Mouse (Mus musculus): ENCODE data around the gene Ankrd1.
A peak's percentile ranks its signal among the peaks of the same experiment; 100 is the strongest.

The Ankrd1 gene

DNA sequence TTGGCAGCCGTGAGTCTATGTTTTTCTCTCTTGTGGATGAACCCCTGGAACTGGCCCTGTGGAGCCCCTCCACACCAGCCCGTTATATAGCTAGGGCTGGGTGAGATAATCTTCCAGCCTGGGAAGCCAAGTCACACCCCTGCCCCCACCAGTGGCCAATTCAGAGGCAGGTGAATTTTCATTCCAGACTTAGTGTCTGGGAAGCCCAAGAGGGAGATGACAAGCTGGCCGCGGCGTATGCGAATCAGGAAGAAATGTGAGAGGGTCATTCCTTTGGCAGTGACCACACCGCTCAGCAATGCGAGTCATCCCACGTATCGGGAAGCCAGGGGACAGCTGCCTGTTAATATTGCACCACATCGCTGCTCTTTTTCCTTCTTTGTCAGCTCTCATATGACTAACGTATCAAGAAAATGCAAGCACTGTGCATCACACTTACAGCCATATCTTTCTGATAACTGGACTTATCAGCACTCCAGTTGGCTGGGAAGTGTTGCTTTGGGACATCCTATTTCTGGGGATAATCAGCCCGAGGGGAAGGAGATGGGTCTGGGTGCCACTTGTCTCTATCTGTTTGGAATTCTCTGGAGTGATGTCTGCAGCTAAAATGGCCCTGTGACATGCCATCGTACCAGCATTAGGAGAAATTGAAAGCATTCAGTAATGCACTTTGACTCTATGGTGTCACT, at the start of gene Ankrd1:
Gene Ankrd1 (minus strand): TSS at position 317 of the 689 bp plus-strand sequence.
- DNase-seq (ENCODE audit: low spot score in 2 of 2) = no peak

DNA sequence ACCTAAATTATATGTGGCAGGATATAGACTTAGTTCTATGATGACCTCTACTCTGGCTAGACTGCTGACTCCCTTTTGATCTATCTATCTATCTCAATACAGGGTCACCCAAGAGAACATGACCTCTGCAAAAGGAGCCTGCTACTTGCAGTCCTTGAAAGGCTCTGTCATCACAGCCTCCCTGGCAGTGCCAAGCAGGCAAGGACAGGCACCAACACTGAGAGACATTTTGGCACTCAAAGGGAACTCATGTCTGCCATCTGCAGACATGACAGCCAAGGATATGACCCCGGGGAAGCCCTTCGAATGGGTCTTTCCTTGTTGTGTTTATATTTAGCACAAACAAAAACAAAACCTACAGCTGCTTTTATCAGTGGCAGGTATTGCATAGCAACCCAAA, 49.2 kb upstream of the Ankrd1 start:
- no peak for DNase-seq (ENCODE audit: low spot score in 2 of 2)

DNA sequence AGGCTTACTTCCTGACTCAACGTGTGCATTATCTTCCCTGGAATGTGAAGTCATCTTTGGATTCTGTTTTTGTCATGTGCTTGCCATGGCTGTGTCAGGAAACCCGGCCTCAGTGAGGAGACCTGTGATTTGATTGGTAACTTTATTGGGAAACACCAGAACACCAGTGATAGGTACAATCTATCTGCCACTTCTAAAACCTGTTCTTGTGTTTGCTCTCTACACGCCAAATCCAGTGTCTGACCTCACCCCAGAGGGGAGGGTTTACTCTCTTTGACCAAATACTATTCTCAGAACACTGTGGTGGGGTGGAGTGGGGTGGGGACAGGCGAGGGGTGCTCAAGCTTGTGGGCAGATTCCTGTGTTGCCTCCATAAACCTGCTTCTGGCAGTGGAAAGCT, 48.2 kb upstream of the Ankrd1 start:
- no peak for DNase-seq (ENCODE audit: low spot score in 2 of 2)

DNA sequence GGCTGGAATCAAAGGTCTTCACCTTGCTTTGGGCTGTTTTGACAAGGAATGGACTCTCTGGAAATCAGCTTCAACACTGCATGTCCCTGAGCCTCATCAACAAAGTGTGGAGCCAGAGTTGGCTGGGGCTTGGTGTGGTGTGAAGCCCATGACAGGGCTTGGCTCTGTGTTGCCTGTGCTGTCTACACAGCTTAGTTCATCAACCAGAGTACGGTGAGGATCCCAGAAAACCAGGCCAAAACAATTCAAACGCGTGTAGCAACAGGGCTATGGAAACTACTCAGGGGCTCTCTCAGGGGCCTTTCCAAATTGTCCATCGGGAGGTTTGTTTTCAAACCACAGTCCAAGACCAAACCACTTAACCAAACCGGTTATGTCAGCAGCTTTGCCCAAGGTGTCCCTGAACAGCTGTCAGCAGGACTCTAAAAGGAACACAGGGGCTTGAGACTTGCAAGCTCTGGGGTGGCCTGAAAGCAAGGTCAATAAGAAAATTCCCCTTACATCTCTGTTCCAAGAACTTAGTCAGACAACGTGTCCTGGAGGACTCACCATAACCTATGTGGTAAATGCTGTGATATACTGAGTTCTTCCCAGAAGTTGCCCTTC, 47.5 kb upstream of the Ankrd1 start:
- DNase-seq (ENCODE audit: low spot score in 2 of 2) = no peak

DNA sequence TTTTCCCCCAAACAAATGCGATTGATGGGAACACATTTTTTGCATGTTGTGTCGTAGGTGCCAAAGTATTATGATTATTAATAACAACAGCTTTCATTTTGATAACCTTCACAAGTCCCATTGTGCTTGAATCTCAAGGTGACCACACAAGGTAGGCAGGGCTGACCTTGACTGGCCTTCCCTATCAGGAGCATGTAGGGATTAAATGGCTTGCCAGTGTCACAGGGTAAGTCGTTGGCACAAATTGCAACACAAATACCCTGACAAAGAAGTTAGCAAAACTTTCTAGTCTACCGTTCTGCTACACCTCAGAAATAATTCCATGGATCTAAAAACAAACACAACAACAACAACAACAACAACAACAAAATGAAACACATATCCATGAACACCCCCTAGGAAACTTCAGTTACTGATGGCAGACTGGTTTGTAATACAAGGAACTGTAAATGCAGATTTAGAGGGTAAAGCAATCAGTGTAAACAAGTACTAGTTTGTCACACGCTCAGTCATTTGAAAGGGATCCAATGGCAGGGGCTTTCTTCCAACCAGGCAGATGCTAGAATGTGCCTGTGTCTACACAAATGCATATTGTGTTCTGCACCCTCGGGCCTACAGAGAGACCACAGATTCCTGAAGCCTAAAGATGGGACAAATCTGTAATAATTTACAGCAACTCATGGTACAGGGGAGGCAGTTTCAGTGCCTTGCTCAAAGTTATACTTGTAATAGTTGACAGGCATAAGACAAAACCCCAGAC, 46.7 kb upstream of the Ankrd1 start:
- DNase-seq (ENCODE audit: low spot score in 2 of 2) = no peak

DNA sequence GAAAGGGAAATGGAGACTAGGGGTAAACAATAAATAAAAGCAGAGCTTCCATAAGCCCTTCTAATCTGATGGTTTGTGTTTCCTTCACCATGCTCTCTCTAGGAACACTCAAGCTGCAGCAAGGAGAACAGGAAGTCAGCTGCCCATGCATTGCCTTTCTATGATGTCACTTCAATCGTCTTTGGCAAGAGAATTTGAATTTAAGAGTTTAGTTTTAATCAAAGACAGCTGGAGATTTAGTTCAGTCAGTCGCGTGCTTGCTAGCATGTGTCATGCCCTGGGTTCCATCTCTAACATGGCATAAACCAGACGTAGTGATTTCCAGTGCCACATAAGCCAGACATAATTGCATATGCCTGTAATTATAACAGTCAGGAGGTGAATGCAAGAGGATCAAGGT, 45.5 kb upstream of the Ankrd1 start:
- no peak for DNase-seq (ENCODE audit: low spot score in 2 of 2)

DNA sequence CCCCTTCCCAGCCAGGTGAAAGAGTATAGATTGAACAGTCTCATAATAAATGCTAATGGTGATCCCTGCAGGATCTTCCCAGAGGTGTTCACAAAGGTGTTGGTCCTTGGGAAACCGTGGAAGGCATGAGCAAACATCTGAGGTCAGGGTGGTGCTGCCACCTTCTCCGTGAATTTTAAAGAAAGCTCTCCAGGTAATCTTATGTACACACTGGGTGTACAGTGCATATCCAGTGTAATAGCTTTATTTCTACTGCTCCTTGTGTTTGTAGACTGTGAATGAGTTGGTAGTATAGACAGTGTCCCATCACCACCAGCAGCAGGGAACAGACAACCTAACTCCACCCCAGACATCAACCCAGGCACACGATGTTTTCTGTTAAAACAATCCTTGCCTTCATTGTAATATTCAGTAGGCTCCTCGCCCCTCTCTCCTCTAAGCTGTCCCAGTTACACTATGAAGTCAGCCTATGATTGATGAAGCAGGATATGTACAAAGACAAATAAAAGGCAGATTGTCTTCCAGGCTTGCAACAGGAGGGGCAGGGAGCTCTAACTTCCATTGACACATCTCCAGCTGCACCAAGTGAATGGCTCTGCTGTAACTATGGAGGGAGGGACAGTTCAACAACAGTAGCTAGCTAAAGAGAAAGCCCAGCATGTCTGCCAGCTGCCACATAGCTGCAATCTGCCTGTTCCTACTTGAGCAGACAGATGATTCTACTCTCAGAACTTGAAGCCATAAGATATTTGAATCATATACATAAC, 30.5 kb upstream of the Ankrd1 start:
- peak in 1 of 2 experiments; percentile 3 for DNase-seq (ENCODE audit: low spot score in 2 of 2)

DNA sequence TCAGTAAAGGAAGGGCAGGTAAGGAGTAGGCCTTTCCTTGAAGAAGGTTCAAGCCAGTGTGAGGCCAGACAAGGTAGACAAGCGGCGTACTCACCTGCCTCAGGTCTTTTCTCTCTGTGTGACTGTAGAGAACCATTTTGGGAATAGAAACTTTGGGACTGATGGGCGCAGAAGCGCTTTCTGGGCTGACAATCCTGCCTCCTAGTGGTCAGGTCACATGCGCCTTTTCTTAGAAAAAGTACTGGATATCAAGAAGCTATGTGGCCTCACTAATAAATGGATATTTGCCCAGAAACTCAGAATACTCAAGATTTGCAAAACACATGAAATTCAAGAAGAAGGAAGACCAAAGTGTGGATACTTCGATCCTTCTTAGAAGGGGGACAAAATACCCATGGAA, 28.7 kb upstream of the Ankrd1 start:
- DNase-seq (ENCODE audit: low spot score in 2 of 2) = no peak

DNA sequence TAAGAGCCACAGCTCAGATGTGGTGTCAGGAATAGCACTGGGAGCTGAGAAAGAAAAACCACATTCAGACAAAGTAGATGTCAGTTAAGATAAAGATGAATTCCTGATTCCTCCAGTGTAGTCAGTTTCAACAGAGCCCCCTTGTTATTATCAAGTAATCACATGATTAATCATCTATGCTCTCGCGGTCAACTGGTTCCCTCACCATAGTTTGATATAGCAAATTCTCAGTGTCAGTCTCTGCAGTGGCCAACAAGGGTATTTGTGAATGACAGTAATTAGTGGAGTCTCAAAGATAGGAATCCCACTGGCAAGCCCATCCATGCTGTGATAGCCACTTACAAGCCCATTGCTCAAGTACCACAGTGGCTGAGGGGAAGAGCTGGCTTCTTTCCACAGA, 23.7 kb upstream of the Ankrd1 start:
- no peak for DNase-seq (ENCODE audit: low spot score in 2 of 2)

DNA sequence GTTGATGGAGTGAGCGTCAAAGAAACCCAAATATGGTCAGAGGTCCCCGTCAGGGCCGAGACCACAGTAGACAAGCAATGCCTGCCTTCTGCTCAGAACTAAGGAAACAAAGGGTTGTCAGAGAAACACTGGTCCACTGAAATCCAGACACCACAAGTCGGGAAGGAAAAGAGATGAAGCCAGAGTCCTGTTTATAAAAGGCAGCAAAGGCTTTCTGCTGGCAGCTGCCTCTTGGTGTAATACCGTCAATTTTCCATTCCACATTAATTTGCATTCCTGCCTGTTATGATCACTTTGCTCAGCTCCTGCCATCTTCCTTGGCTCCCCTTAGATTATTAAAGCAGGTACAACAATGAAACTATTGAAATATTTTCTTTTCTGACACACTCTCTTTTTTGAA, 13.8 kb upstream of the Ankrd1 start:
- DNase-seq (ENCODE audit: low spot score in 2 of 2) = no peak

DNA sequence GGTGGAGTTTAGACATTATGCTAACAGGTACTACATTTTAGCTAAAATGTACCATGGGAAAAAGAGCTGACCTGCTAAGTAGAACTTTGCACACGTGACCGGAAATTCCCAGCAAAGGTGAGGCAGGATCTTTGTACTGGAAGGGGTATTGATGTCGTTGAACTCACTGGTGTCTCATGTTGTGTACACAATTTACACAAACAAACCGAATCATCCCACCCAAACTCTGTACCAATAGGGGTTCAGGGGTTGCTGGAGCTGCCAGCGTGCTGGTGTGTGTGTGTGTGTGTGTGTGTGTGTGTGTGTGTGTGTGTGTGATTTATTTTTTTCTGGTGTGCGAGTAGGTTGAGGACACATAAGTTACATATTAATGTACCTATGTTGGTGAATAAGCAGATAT, 13.2 kb upstream of the Ankrd1 start:
- no peak for DNase-seq (ENCODE audit: low spot score in 2 of 2)

DNA sequence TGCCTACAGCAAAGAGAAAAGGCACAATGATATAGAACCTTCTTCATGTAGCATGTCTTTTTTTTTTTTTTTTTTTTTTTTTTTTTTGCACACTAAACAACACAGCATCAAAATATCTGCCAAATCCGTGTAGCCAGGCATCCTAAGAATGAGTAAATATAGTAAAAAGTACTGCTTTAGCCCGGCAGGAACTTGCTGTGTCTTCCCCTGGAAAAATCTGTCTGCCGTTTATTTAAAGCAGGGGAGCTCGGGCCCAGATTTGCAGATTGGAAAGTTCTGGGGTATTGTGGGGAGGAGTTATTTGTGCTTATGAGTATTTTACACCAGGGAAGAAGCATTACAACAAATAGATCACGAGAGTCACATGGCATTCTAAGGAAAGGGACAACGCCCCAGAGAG, 12.1 kb upstream of the Ankrd1 start:
- no peak for DNase-seq (ENCODE audit: low spot score in 2 of 2)

DNA sequence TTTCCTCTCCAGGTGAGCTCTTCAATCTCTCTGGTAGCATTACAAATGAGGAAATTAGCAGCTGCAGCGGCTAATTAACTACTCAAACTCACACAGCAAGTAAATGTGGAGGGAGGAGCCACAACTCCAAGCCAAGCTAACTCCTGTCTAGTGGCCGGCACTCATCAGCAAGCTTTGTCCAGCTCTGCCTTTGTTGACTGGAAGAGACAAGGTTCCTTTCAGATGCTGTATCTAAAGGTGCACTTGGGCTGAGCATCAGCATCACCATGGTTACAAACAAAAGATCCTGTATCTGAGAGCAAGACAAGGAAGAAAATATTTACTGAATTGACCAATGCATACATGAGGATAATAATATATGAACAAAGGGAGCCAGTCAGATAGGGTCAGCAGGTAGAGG, 10.3 kb upstream of the Ankrd1 start:
- DNase-seq (ENCODE audit: low spot score in 2 of 2) = no peak

DNA sequence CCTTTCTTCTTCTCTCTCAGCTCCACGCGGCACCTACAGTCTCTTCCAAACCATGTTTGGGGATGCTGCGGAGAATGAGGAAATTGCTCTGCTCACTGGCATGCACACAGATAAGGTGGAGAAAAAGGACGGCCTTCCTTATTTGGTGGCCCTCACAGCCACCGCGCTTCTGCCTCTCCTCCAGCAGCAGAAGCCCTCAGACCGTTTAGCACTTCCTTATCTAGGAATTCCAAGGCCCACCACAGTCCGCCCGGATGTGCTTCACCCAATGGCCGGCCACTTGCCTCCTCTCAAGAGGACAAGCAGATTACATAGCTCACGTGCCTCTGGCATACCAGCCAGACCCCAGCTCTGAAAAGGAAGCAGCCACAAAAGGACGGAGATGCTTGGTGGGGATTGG, 9.7 kb upstream of the Ankrd1 start:
- DNase-seq (ENCODE audit: low spot score in 2 of 2) = no peak

DNA sequence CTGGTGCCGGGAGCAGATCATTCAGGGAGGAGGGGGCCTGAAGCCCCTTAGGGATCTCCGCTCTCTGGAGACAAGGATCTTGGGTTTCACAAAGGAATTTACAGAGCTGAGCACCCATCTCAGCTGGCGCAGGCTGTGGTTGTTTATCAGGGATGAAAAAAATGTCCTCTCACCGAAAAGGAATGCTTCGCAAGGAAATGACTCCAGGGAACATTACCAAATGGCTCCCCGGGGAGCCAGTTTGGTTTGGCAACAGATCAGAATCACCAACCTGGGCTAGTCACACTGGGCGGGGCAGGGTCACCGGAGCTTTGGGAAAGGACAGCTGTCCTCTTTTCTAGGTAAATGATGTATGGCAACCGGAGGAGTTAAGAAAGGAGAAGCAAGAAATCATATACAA, 9.3 kb upstream of the Ankrd1 start:
- DNase-seq (ENCODE audit: low spot score in 2 of 2) = no peak

DNA sequence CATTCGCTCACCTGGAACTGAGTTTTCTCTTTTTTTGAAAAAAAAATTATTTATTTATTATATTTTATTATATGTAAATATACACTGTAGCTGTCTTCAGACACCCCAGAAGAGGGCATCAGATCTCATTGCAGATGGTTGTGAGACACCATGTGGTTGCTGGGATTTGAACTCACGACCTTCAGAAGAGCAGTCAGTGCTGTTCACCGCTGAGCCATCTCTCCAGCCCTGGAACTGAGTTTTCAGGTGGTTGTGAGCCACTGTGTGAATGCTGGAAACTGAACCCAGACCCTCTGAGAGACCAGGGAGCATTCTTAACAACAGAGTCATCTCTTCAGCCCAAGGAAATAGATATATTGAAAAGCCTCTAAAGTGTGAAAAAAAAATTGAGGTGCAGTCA, 8.5 kb upstream of the Ankrd1 start:
- DNase-seq (ENCODE audit: low spot score in 2 of 2) = no peak

DNA sequence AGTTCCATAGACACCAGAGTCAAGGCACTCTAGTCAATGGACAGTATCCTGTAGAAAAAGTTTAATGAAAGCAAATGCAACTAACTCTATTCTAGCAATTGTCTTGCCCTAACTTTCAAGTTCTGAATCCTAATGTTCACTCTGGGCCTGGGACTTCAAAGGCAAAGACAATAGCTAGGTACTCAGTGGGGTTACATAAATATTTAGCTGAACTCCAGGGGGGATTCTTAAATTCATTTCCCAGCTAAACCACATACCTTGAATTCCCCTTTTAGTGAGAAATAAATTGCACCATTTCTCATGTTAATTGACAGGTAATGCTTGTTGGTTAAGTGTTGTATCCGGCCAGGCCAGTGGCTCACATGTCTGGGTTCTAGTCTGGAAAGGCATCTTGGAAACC, 4.3 kb upstream of the Ankrd1 start:
- no peak for DNase-seq (ENCODE audit: low spot score in 2 of 2)

DNA sequence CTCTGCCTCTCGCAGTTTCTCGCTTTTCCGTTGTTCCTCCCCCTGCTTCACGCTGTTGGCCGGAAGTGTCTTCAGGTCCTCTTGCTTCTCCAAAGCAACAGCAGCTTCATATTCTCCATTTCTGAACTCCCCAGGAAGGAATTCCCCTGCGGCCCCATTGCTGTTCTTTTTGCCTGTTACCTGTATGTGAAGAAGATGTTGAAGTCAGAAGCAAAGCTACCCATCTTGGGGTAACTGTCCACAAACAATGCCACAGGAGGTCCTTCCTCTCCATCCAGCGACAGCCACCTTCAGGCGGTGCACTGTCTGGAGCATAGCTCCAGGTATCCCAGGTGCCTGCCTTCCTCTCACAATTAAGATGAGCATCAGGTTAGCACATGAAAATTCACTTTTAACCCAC, 680 bp downstream of the Ankrd1 start:
- DNase-seq (ENCODE audit: low spot score in 2 of 2) = no peak

DNA sequence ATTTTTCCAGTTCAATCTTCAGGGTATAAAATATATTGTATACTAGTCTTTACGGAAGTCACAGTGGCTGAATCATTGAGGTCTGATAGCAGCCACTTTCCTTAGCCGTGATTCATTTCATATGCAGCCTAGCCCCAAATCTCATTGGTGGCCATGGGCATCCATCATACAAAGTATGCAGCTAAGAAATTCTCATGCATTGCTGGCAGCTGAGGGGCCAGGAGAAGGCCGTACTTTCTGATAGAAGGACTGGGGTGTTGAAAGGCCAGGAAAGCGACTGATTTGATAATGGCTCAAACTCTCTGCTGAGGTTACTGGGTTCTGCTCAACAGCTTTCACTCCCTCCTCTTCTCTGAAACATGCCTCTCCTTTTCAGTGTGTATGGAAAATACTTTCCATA, 3.7 kb downstream of the Ankrd1 start:
- no peak for DNase-seq (ENCODE audit: low spot score in 2 of 2)

DNA sequence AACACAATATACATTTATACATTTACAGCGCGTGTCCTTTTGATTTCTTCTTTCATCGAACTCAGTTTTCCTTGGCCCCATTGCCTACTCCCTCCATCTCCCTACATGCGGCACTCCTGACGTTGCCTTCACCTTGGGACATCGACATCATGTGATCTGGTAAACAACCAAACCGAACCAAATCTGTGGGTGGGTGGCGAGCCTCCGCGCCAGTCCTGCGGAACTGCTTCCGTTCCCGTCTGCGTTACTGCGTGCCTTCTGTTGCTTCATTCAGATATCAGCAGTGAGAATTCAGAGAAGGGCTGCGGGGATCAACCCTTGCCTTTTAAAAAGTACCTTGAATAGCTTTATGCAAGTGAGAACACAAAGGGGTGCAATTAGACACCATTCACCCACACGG, 7.9 kb downstream of the Ankrd1 start:
- DNase-seq (ENCODE audit: low spot score in 2 of 2) = peak; percentile 22 to 27

DNA sequence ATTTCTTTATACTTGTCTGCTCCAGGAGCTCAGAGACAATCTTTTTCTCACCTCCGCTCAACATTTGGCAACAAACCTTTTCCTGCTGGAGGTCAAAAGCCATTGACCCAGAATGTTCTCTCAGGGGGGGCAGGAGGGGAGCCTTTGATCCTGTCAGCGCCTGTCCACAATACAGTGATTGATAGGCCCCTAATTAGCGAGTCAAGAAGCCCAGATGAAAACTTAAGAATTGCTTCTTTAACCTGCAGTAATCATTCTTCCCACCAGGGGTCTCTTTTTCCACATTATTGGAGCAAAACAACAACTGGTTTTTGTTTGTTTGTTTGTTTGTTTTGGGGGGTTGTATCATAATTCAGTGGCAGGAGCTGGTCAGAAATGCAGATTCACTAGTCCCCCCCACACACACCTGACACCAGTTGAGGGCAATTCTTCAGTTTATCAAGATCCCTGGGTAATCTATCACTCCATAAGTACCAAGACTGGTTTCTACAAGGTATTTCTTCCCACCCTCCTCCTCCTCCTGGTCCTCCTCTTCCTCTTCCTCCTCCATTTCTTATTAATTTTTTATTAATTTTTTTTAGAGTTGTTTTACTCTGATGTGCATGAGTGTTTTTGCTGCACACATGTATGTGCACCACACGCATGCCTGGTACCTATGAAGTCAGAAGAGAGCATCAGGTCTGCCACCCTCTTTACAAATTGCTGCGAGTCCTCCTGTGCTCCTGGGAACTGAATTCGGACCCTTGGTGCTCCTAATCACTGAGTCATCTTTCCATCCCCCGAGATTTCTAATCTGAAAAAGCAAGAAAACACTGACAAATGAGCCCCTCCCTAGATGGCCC, 8.6 kb downstream of the Ankrd1 start:
- DNase-seq (ENCODE audit: low spot score in 2 of 2) = no peak

DNA sequence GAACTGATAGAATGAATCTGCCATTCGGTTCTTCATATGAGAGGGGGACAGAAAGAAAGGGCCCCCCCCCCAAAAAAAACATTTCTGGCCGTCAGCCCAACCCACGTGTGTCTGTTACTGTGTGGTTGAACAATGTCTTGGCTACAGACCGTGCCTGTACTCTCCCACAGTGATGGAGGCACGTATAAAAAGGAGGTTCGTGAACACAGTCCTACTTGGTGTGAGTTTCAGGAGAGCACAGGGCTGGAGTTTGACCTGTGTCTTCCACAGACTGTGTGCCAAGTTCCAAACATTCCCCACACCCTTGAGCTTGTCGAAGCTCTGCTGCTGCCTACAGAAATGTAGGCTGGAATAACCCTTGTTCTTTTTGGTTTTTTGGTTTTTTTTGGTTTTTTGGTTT, 9.4 kb downstream of the Ankrd1 start:
- no peak for DNase-seq (ENCODE audit: low spot score in 2 of 2)
